Mouse (Mus musculus) MEL (cell line): ENCODE measurements around the gene Slc6a3.

Experiments
- CHD2 ChIP-seq: IDR thresholded peaks from 2 replicates; pipeline ENCODE4 v1.6.1; 2011; ENCODE audit warnings: low read length, improper control_type of control experiment
- CTCF ChIP-seq, 3 experiments: IDR thresholded peaks in 2 of 3; conservative IDR thresholded peaks in 1 of 3; 2 replicates each; pipeline ENCODE4 v1.5.1; 2011 to 2012; ENCODE audit warnings: low read length in 3 of 3, low read depth in 2 of 3, mild to moderate bottlenecking in 2 of 3, improper control_type of control experiment in 1 of 3, inconsistent platforms in 1 of 3, mixed read lengths in 1 of 3, moderate library complexity in 1 of 3; ENCODE audit not compliant: control insufficient read depth in 1 of 3, insufficient read depth in 1 of 3, poor library complexity in 1 of 3, severe bottlenecking in 1 of 3
- ELF1 ChIP-seq: IDR thresholded peaks from 2 replicates; pipeline ENCODE4 v1.6.1; 2014; ENCODE audit warnings: low read depth, mild to moderate bottlenecking, inconsistent platforms, low read length, improper control_type of control experiment, moderate library complexity
- EP300 ChIP-seq, 2 experiments: IDR thresholded peaks; 2 replicates each; pipeline ENCODE4 v1.6.1; 2011; ENCODE audit warnings: improper control_type of control experiment in 2 of 2, low read length in 2 of 2, low read depth in 1 of 2, mild to moderate bottlenecking in 1 of 2
- GATA1 ChIP-seq: IDR thresholded peaks from 2 replicates; pipeline ENCODE4 v1.6.1; 2011; ENCODE audit warnings: low read depth, low read length, improper control_type of control experiment
- MAFK ChIP-seq: IDR thresholded peaks from 2 replicates; pipeline ENCODE4 v1.6.1; 2011; ENCODE audit warnings: low read depth, mild to moderate bottlenecking, low read length, improper control_type of control experiment, borderline replicate concordance
- POLR2A ChIP-seq, 2 experiments: IDR thresholded peaks; 2 replicates each; pipeline ENCODE4 v1.6.1; 2011 to 2012; ENCODE audit warnings: low read length in 2 of 2, mild to moderate bottlenecking in 2 of 2, control low read depth in 1 of 2, improper control_type of control experiment in 1 of 2, low read depth in 1 of 2, moderate library complexity in 1 of 2; ENCODE audit not compliant: control insufficient read depth in 1 of 2, insufficient read depth in 1 of 2, poor library complexity in 1 of 2

- TF ChIP-seq GATA1 (no peak), ELF1 (no peak), CTCF (IDR thresholded peaks at IDR 0.05 in 2 of 3, conservative IDR thresholded peaks at IDR 0.05 in 1 of 3; ENCODE audit: control insufficient read depth in 1 of 3, insufficient read depth in 1 of 3, low read depth in 2 of 3, low read length in 3 of 3, poor library complexity in 1 of 3, severe bottlenecking in 1 of 3) (peak; percentile 33 to 65 (median 57); a peak in 2 of 6 replicates), POLR2A (IDR thresholded peaks at IDR 0.05; ENCODE audit: control insufficient read depth in 1 of 2, insufficient read depth in 1 of 2, low read depth in 1 of 2, low read length in 2 of 2, poor library complexity in 1 of 2) (no peak; a peak in 1 of 4 replicates), CHD2 (no peak), MAFK (no peak), EP300 (IDR thresholded peaks at IDR 0.05; ENCODE audit: low read depth in 1 of 2, low read length in 2 of 2) (no peak)
These were observed 90.4 kb downstream of the Slc6a3 start, which contains the start of gene Tert for GRCm38 (mm10) chr13:73626745-73627549.
